Mouse (Mus musculus): ENCODE measurements around the gene Gtf2i. TPM values are rescaled to one million over a fixed set of nuclear protein-coding genes. Genes with fewer than 3 reads are reported as not detected.

The Gtf2i gene
- polyA plus RNA-seq, 1 experiment from 2014 or later, result 150 TPM

DNA sequence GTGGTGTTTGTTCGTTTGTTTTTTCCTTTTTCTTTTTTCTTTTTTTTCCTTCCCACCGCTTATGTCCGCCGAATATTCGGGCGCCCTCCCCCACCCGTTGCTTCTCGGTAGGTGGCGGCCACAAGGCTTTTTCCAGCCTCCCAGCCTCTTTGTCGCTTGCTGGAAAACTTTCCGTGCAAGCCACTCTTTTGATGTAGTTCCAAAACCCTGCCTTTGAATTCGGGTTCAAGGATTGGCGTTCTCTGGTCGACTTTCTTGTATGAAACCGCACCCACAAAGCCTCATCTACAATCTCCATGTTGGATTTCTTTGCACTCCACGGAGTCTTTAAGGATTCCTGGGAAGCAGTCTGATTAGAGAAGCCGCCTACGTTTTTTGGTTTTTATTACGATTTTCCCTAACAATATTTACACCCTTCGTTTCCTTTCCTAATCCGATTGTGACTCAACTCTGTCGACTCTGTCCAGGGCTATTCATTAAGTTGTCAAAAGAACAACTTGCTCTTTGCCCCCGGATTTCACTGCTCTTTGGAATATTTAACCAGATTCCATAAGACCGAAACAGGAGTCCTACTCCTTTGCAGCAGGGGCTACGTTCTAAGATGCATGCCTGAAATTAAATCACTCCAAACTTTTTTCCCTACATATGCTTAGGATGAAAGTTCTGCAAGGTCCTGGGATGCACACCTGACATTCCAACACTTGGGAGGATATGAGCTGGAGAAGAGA lies 1.2 kb upstream of the Gtf2i start:
- Histone ChIP-seq H3K27me3 (ENCODE audit: control insufficient read depth, insufficient read depth, low read length) (no peaks in the 10 kb centered on the region), H3K4me2 (ENCODE audit: low read length) (peak overlapping the region; percentile 60), H3K27ac (replicated peaks; ENCODE audit: low read depth, low read length) (peak overlapping the region; percentile 100), H3K9ac (replicated peaks; ENCODE audit: low read length) (peak overlapping the region; percentile 55), H3K4me3 (replicated peaks; ENCODE audit: low read depth, low read length) (peak overlapping the region; percentile 94), H3K36me3 (ENCODE audit: control insufficient read depth, insufficient read depth, low read length) (peaks cover 5% of the 10 kb centered on the region), H3K4me1 (ENCODE audit: control insufficient read depth, insufficient read depth, low read length) (peaks cover 24% of the 10 kb centered on the region), H3K9me3 (ENCODE audit: control insufficient read depth, low read length) (no peaks in the 10 kb centered on the region)
- WGBS, result under 1% methylated on average over 25 of the region's 25 CpGs
- no peak for ATAC-seq (ENCODE audit: low FRiP score, low TSS enrichment)
- peak; percentile 78 for DNase-seq

DNA sequence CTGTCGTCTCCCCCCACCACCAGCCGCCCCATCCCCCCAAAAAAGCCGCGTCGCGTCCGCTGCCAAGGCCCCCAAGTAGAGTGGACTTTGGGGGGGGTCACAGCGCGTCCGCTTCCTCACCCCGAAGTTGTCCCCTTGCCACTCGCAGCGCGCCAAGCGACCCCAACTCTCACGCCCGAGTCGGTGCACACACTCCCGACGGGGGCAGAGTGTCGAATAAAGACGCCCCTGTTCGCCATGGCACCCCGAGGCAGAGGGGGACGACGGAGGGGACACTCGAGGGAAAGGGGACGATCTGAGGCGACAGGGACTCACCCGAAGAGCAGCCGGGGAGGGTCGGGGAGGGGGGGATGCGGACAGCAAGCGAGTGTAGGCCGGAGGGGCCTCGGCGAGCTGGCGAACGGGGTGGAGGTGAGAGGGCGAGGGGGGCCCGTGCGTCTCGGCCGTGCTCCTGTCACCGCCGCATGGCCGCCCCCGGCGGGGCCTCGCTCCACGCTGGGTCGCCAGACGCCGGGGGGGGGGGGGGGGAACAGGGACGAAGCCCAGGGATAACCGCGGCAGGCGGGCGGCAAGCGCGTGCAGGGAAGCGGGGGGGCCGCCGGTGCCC lies 389 bp downstream of the Gtf2i start:
- Histone ChIP-seq H3K9me3 (ENCODE audit: control insufficient read depth, low read length) (no peaks in the 10 kb centered on the region), H3K27ac (replicated peaks; ENCODE audit: low read depth, low read length) (peak overlapping the region; percentile 100), H3K9ac (replicated peaks; ENCODE audit: low read length) (peak overlapping the region; percentile 98), H3K36me3 (ENCODE audit: control insufficient read depth, insufficient read depth, low read length) (peaks cover 20% of the 10 kb centered on the region), H3K4me3 (replicated peaks; ENCODE audit: low read depth, low read length) (peak overlapping the region; percentile 94), H3K4me1 (ENCODE audit: control insufficient read depth, insufficient read depth, low read length) (peaks cover 24% of the 10 kb centered on the region), H3K4me2 (ENCODE audit: low read length) (peak overlapping the region; percentile 72), H3K27me3 (ENCODE audit: control insufficient read depth, insufficient read depth, low read length) (no peaks in the 10 kb centered on the region)
- under 1% methylated on average over 34 of the region's 64 CpGs for WGBS
- no peak for DNase-seq
- peak; percentile 57 for ATAC-seq (ENCODE audit: low FRiP score, low TSS enrichment)

DNA sequence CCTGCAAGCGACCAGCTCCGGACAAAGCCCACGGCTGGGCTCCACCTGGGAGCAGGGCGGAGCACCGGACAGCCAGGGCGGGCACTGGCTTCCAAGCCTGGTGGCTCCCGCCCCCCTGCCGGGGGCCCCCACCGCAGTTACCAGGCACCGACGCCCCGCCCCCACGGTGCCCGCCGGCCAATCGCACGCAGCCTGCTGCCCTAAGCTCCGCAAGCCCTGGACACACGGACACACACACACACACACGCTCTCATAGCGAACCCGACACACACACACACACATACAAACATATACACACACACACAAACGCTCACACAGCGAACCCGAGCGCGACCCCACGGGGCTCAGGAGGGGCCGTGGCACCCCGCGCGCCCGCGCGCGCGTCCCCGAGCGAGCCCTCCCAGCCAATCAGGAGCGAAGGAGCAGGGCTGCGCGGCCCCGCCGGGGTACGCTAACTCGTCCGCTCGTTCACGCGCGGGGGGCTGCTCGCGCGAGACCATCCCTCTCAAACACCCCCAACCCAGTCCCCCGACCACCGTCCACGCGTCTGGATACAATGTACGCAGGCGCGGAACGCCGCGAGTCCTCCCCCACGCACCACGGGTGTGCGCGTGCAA lies 1.0 kb downstream of the Gtf2i start:
- ATAC-seq (ENCODE audit: low FRiP score, low TSS enrichment) (peak; percentile 84), DNase-seq (peak; percentile 99)
- peaks cover 22% of the 10 kb centered on the region for H3K36me3 ChIP-seq (ENCODE audit: control insufficient read depth, insufficient read depth, low read length)
- no peaks in the 10 kb centered on the region for H3K27me3 ChIP-seq (ENCODE audit: control insufficient read depth, insufficient read depth, low read length)
- H3K27ac ChIP-seq (replicated peaks; ENCODE audit: low read depth, low read length), result peak overlapping the region; percentile 100
- H3K9me3 ChIP-seq (ENCODE audit: control insufficient read depth, low read length), result no peaks in the 10 kb centered on the region
- peak overlapping the region; percentile 98 for H3K9ac ChIP-seq (replicated peaks; ENCODE audit: low read length)
- H3K4me1 ChIP-seq (ENCODE audit: control insufficient read depth, insufficient read depth, low read length), result peaks cover 24% of the 10 kb centered on the region
- WGBS, result under 1% methylated on average over 68 of the region's 68 CpGs
- peak overlapping the region; percentile 94 for H3K4me3 ChIP-seq (replicated peaks; ENCODE audit: low read depth, low read length)
- H3K4me2 ChIP-seq (ENCODE audit: low read length), result peak overlapping the region; percentile 72

DNA sequence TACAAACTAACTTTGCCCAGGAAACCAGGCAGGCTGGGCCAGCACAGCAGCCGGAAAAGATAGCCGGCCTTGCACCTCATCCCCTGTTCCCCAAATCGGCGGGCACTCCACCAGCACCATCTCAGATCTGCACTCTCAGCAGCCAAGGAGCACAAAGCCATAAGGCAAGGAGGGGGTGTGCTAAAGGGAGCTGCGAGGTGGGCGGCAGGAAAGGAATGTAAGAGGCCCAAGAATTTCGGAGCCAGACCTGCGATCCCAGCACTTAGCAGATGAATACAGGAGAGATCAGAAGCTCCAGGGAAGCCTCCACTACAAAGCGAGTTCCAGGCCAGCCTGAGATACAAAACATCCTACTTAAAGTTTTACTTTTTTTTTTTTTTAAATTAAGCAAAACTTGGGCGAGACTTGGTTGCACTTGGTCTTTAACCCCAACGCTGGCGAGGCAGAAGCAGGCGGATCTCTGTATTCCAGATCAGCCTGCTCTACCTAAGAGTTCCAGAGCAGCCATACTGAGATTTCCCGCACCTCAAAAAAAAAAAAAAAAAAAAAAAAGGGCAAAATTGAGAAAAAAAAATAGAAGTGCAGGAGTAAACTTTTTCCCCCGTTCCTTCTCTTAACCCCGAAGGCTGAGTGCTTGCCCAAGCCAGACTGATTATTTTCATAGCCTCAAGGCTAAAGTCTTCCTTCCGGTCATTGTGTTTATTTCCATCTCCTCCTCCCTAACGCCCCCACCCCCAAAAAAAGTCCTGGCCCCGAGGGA lies 1.7 kb downstream of the Gtf2i start:
- no peak for ATAC-seq (ENCODE audit: low FRiP score, low TSS enrichment)
- DNase-seq, result no peak
- Histone ChIP-seq H3K36me3 (ENCODE audit: control insufficient read depth, insufficient read depth, low read length) (peaks cover 28% of the 10 kb centered on the region), H3K27me3 (ENCODE audit: control insufficient read depth, insufficient read depth, low read length) (no peaks in the 10 kb centered on the region), H3K27ac (replicated peaks; ENCODE audit: low read depth, low read length) (peak overlapping the region; percentile 100), H3K4me2 (ENCODE audit: low read length) (peak overlapping the region; percentile 72), H3K9ac (replicated peaks; ENCODE audit: low read length) (peak overlapping the region; percentile 98), H3K9me3 (ENCODE audit: control insufficient read depth, low read length) (no peaks in the 10 kb centered on the region), H3K4me1 (ENCODE audit: control insufficient read depth, insufficient read depth, low read length) (peaks cover 24% of the 10 kb centered on the region), H3K4me3 (replicated peaks; ENCODE audit: low read depth, low read length) (peak overlapping the region; percentile 94)
- 3% methylated on average over 19 of the region's 19 CpGs for WGBS

GRCm38 (mm10) chr5:134311894-134312411 lies 2.6 kb downstream of the Gtf2i start:
- ATAC-seq (ENCODE audit: low FRiP score, low TSS enrichment), result no peak
- H3K4me2 ChIP-seq (ENCODE audit: low read length), result peak overlapping the region; percentile 72
- 0 out of 2 replicates have a peak overlapping the region, but pooled peaks have one; percentile 100 for H3K27ac ChIP-seq (replicated peaks; ENCODE audit: low read depth, low read length)
- peak overlapping the region; percentile 94 for H3K4me3 ChIP-seq (replicated peaks; ENCODE audit: low read depth, low read length)
- H3K4me1 ChIP-seq (ENCODE audit: control insufficient read depth, insufficient read depth, low read length), result peaks cover 24% of the 10 kb centered on the region
- H3K36me3 ChIP-seq (ENCODE audit: control insufficient read depth, insufficient read depth, low read length), result peaks cover 33% of the 10 kb centered on the region
- DNase-seq, result no peak
- no peaks in the 10 kb centered on the region for H3K9me3 ChIP-seq (ENCODE audit: control insufficient read depth, low read length)
- 77% methylated on average over 6 of the region's 6 CpGs for WGBS
- H3K9ac ChIP-seq (replicated peaks; ENCODE audit: low read length), result no peak overlapping the region; the same call in 1 of the 2 replicates
- no peaks in the 10 kb centered on the region for H3K27me3 ChIP-seq (ENCODE audit: control insufficient read depth, insufficient read depth, low read length)

DNA sequence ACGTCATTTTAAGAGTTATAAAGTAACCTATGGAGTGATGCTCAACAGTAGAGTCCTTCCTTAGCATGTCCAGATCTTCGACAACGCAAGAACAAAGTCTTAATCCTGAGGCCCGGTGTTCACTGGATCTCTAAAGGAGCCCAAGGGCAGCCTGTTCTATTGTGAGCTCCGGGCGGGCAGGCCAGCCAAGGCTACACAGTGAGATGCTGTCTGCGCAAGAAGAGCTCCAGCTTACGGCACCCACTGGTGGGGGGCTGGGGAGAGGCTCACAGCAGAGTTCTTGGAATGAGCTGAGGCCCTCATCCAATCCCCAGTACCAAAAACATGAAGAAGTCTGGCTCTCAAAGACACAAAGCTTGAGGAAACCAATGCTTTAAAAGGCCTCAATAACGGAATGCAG lies 4.4 kb downstream of the Gtf2i start:
- Histone ChIP-seq H3K4me1 (ENCODE audit: control insufficient read depth, insufficient read depth, low read length) (peaks cover 12% of the 10 kb centered on the region), H3K27ac (replicated peaks; ENCODE audit: low read depth, low read length) (no peak overlapping the region), H3K4me3 (replicated peaks; ENCODE audit: low read depth, low read length) (no peak overlapping the region), H3K9ac (replicated peaks; ENCODE audit: low read length) (no peak overlapping the region), H3K27me3 (ENCODE audit: control insufficient read depth, insufficient read depth, low read length) (no peaks in the 10 kb centered on the region), H3K9me3 (ENCODE audit: control insufficient read depth, low read length) (no peaks in the 10 kb centered on the region), H3K36me3 (ENCODE audit: control insufficient read depth, insufficient read depth, low read length) (peaks cover 42% of the 10 kb centered on the region), H3K4me2 (ENCODE audit: low read length) (no peak overlapping the region)
- DNase-seq, result no peak
- 92% methylated on average over 9 of the region's 9 CpGs for WGBS
- no peak for ATAC-seq (ENCODE audit: low FRiP score, low TSS enrichment)

DNA sequence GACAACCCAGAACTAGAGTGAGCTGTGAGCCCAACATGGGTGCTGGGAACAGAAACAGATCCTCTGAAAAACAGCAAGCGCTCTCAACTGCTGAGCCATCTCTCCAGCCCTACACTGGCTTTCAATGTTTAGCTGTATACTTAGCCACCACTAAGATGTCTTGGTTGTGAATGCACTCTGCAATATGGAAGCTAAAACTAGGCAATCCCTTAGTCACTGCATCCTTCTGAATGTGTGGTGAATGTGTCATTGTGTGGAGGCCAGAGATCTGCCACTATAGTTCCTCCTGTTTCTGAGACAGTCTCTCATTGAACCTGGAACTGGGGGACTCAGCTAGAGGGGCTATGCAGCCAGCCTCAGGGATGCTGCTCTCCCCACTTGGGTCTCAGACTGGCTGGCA lies 5.2 kb downstream of the Gtf2i start:
- 97% methylated on average over 1 of the region's 1 CpGs for WGBS

DNA sequence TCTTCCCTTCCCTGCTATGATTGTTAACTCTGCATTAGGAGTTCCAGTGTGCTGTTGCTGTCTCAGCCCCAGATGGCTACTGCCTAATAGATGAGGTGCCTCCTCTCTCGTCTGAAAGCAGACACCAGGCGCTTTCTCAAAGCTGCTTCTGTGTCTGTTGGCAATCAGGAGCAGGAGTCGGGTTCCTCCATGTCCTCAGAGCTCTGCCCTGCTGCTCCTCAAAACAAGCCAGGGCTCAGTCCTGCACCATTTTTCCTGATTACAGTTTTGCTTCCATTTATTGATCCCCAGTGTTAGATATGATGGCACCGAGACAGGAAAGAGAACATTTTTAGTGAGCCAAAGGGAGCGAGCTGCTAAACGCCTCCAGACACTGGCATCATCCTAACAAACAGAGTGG lies 9.9 kb downstream of the Gtf2i start:
- DNase-seq (no peak), ATAC-seq (ENCODE audit: low FRiP score, low TSS enrichment) (no peak)
- Histone ChIP-seq H3K4me1 (ENCODE audit: control insufficient read depth, insufficient read depth, low read length) (no peaks in the 10 kb centered on the region), H3K4me2 (ENCODE audit: low read length) (no peak overlapping the region), H3K36me3 (ENCODE audit: control insufficient read depth, insufficient read depth, low read length) (peaks cover 46% of the 10 kb centered on the region), H3K27me3 (ENCODE audit: control insufficient read depth, insufficient read depth, low read length) (no peaks in the 10 kb centered on the region), H3K9me3 (ENCODE audit: control insufficient read depth, low read length) (no peaks in the 10 kb centered on the region), H3K9ac (replicated peaks; ENCODE audit: low read length) (no peak overlapping the region), H3K4me3 (replicated peaks; ENCODE audit: low read depth, low read length) (no peak overlapping the region), H3K27ac (replicated peaks; ENCODE audit: low read depth, low read length) (no peak overlapping the region)
- 91% methylated on average over 6 of the region's 6 CpGs for WGBS

More for the DNA sequence above, 5.2 kb downstream of the Gtf2i start:
- Histone ChIP-seq H3K27me3 (ENCODE audit: control insufficient read depth, insufficient read depth, low read length) (no peaks in the 10 kb centered on the region), H3K4me2 (ENCODE audit: low read length) (no peak overlapping the region), H3K9ac (replicated peaks; ENCODE audit: low read length) (no peak overlapping the region), H3K9me3 (ENCODE audit: control insufficient read depth, low read length) (no peaks in the 10 kb centered on the region), H3K36me3 (ENCODE audit: control insufficient read depth, insufficient read depth, low read length) (peaks cover 46% of the 10 kb centered on the region), H3K27ac (replicated peaks; ENCODE audit: low read depth, low read length) (no peak overlapping the region), H3K4me3 (replicated peaks; ENCODE audit: low read depth, low read length) (no peak overlapping the region), H3K4me1 (ENCODE audit: control insufficient read depth, insufficient read depth, low read length) (peaks cover 12% of the 10 kb centered on the region)
- ATAC-seq (ENCODE audit: low FRiP score, low TSS enrichment), result no peak
- DNase-seq, result no peak
